Mouse (Mus musculus) cerebellum, adult 11-12 months (tissue): Measurements from ENCODE around the gene Naa80.

Source experiments
- DNase-seq: peaks from one replicate; pipeline ENCODE4 v3.0.0; 2022

The Naa80 gene

GRCm38 (mm10) chr9:107596619-107597569 is 18.2 kb downstream of the Naa80 start:
- DNase-seq, result no peak

GRCm38 (mm10) chr9:107598385-107598784 is 19.7 kb downstream of the Naa80 start:
- DNase-seq, result no peak

- DNase-seq, result no peak
Observed at GRCm38 (mm10) chr9:107599433-107599832, 20.7 kb downstream of the Naa80 start.

DNA sequence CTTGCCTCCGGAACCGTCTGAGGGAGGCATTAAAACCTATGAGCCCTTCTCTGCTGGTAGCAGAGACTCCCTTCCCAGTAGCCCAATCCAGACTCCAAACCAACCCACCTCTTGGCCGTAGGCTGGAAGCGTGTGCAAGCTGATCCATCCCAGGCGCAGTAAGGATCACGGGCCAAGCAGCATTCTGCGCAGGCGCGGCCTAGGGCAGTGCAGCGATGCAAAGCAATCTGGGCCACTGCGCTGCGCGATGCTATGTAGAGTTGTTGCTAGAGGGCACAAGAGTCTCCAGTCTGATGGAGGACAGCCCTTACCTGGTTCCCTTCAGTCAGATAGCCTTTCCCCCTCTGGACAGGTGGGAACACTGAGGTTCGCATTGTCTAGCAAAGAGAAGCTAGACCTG is 21.2 kb downstream of the Naa80 start:
- DNase-seq, result peak; percentile 74

- peak; percentile 64 for DNase-seq
Observed at GRCm38 (mm10) chr9:107600745-107601144, 22.1 kb downstream of the Naa80 start.

DNA sequence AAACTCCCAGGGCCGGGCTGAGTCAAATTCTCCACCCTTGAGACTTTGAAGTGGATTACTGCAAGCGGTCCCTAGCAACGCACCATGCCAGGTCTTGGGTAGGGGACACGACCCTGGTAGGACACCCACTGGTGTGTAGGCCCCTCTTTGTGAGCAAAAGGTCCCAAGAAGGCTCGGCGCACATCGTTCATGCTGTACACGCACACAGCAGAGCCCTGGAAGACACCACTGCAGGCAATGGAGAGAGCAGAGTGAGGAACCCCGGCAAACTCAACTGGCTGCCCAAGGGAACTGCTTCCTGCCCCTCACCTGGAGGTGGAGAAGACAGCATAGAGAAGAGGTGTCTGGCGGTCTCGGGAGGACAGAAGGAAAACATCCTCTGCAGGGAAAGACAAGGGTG is 22.6 kb downstream of the Naa80 start:
- no peak for DNase-seq

- peak; percentile 86 for DNase-seq
Observed at GRCm38 (mm10) chr9:107602068-107602648, 23.5 kb downstream of the Naa80 start.

GRCm38 (mm10) chr9:107603251-107603650 is 24.6 kb downstream of the Naa80 start:
- no peak for DNase-seq

- no peak for DNase-seq
Observed at GRCm38 (mm10) chr9:107605041-107605661, 26.5 kb downstream of the Naa80 start.

DNA sequence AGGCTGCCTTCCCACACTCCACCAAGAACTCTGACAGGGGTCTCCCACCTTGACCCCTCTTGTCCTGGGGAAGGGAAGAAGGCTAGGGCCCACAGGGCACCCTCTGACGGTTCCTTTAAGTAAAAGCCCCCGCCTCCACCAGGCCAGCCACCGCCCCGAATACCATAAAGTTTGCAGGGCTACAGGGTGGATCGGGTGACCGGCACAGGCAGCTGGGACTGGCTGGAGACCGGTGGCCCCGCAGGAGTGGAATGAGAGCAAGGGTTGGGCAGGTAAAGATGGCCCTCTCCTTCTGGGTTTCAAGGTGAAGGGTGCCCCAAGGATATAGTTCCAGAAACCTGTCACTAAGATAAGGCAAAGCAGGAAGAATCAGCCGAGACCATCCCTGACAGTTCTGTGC is 27.9 kb downstream of the Naa80 start:
- no peak for DNase-seq

GRCm38 (mm10) chr9:107607036-107607435 is 28.3 kb downstream of the Naa80 start:
- DNase-seq, result no peak

DNA sequence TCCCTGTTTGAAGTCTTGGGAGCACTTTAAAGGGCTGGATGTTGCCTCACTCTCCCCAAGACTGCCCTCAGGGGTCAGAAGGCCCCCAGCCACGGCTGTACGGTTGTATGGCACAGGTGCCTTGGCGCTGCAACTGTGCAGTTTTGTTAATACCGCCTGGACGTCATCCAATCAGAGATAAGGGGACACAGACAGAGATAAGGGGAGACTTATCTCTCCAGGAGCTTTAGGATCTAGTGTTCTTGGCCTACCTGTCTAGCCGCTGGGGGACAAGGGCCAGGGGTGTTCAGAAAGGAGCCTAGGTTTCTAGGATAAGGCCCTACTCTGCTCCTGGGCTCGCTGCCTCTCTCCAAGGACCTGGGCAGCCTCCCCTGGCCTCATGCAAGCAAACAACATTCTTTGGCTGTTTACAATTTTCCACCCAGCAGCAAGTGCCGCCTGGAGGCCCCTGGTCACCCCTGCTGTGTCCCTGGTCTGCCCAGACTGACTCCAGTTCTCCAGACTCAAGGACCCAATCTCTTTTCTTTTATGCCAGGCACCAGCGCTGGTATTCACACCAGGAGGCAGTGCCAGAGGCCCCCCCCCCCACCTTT is 29.1 kb downstream of the Naa80 start:
- DNase-seq, result no peak

GRCm38 (mm10) chr9:107608741-107609432 is 30.2 kb downstream of the Naa80 start, which contains the start of gene Sema3b:
Sema3b (minus strand) TSS chr9:107609229.
- DNase-seq, result no peak

- DNase-seq, result no peak
Observed at GRCm38 (mm10) chr9:107609433-107609830, 30.7 kb downstream of the Naa80 start.

- DNase-seq, result no peak
Observed at GRCm38 (mm10) chr9:107611456-107612190, 32.9 kb downstream of the Naa80 start.

GRCm38 (mm10) chr9:107612191-107612944 is 33.7 kb downstream of the Naa80 start:
- DNase-seq, result peak; percentile 98

DNA sequence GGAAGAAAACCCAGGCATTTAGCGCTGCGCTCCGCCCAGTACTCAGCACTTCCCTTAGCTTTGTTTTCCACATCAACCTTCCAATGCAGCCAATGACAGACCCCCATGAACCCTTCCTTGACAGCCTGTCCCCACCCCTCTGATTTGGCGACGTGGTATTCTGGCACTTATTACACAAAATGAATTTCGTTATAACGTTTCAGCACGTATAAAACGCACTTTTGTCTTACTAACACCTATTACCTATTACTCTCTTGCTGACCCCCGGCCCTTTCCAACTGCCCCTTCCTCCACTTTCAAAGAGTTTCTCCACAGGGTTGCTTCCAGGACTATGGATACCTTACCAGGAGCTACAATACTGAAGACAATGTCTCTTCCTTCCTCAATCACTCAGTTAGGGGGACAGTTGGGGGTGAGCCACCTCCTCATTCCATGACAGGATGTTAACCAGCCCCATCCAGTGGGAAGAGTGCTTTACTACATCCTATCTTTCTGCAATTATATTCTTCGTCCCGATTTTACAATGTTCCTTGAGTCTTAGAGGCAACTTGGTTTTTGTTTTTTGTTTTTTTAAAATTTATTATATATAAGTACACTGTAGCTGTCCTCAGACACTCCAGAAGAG is 34.4 kb downstream of the Naa80 start:
- DNase-seq, result no peak

DNA sequence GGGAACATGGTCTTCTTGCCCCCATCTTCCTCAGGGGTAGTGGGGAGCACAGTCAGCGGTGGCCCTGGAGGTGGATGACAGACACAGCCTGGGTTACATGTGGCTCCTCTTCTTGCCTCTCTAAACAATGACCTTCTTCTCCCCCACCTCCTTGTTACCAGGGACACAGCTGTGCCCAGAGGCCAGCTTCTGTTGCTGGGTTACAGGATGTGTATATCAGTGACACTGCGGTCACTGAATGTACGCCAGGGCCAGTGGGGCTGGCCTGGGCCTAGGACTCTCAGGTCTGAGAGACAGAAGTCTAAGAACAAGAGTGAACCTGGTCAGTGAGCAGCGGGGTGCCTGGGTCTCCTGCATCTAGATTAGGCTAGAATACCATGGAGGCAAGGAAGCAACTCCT is 36.3 kb downstream of the Naa80 start:
- DNase-seq, result no peak

DNA sequence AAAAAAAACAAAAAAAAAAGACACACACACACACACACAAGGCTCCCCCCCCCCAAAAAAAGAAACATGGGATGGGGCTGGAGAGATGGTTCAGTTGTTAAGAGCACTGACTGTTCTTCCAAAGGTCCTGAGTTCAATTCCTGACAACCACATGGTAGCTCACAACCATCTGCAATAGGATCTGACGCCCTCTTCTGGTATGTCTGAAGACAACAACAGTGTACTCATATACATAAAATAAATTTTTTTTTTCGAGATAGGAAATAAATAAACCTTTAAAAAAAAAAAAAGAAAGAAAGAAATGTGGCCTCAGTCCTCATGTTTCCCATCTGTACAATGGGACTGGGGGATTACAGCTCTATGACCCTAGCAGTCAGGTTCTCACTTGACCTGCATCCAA is 38.8 kb downstream of the Naa80 start:
- DNase-seq, result no peak

DNA sequence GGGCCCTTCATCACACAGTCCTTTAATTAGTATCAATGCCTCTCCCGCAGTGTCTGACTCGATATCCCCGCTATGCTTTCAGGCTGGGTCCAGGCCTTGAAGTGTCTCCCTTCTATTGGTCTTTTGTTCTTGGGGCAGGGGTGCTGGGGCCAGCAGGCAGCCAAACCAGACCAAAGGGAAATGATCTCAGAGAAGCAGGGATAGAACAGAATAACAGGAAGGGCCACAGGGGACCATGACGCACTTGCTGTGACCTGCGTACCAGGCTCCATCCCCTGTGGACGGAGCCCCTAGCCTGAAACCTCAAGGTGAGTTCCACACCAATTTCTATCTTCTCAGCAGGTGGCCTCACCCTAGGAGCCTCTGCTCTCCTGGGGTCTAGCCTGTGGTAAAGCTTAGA is 39.4 kb downstream of the Naa80 start:
- DNase-seq, result no peak
